Mouse (Mus musculus) Patski (cell line): Measurements from ENCODE around the gene Nr1h2. TPM values are rescaled to one million over a fixed set of nuclear protein-coding genes. Genes with fewer than 3 reads are reported as not detected.

ENCODE experiments used
- ATAC-seq: fragments of 100-300 bp; one replicate; pipeline ENCODE4 v1.8.0; 2021
- CTCF ChIA-PET: fragments of 350-600 bp; sonication (Branson Sonifier 250); formaldehyde crosslinking; loops from one replicate; lab custom pipeline; 2022; ENCODE audit warnings: inconsistent platforms; lab: Charles Lee
- POLR2A ChIA-PET: fragments of 350-600 bp; sonication (Branson Sonifier 250); formaldehyde crosslinking; loops from one replicate; lab custom pipeline; 2022; ENCODE audit warnings: antibody characterized with exemption, inconsistent platforms; lab: Charles Lee
- DNase-seq: peaks from one replicate; pipeline ENCODE4 v3.0.0-alpha.2; 2011; ENCODE audit warnings: low read depth, low spot score
- H3K27me3 ChIP-seq: fragments of 371-371 bp; one replicate; pipeline ENCODE4 v1.5.1; 2021
- CTCF ChIP-seq: fragments of 100-300 bp; IDR thresholded peaks from one replicate; pipeline ENCODE4 v1.5.1; 2021
- in situ Hi-C: fragments of 300-500 bp; cut with MboI; formaldehyde crosslinking; loops from 3 replicates; pipeline ENCODE4 v1.11.1; 2018; ENCODE audit warnings: low pct_unique_long_range_greater_than_20kb, mixed read lengths
- polyA plus RNA-seq: library from polyadenylated mRNA; unstranded; gene quantifications from one replicate; pipeline ENCODE4 v1.2.3, GENCODE M21; 2021

Nr1h2 gene
- polyA plus RNA-seq, 1 experiment from 2014 or later = 113 TPM

DNA sequence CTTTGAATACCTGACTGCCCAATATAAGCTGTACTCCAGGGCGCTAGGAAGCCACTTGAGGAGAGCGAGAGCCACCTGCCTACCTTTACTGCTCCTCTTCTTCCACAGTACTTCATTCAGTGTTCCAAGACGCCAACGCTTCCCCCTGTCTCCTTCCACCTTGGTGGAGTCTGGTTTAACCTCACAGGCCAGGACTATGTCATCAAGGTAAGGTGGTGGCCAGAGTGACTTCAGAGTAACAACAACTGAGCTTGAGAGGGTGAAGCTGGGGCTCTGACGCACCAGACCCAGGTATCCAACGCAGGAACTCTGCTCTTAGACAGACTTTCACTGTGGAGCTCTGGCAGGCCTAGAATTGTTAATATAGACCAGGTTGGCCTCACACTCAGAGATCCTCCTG, 31.9 kb upstream of the Nr1h2 start:
- ChIA-PET POLR2A (interaction anchor here (0.7 kb wide), 1 partner anchor 205 kb away, joined by 3 read pairs; no protein-coding TSS in a partner anchor), CTCF (no interaction called here)
- in situ Hi-C loops = no loop called here
- peaks cover 29% of the 10 kb centered on the region for H3K27me3 ChIP-seq
- ATAC-seq (no peak), DNase-seq (no peak)
- no peak for TF ChIP-seq CTCF

DNA sequence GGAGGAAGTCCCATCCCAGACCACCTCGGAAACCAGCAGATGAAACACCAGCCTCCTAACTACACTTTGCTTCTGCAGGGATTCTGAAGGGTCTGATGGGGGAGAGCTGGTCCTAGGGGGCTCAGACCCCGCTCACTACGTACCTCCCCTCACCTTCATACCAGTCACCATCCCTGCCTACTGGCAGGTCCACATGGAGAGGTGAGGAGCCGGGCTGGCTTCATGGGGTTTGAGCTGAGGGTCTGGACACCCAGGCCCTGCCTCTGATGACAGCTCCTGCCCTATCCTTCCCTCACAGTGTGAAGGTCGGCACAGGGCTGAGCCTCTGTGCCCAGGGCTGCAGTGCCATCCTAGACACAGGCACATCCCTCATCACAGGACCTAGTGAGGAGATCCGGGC, 31.2 kb upstream of the Nr1h2 start:
- DNase-seq (no peak), ATAC-seq (no peak)
- CTCF ChIA-PET = interaction anchor here (1.0 kb wide), 1 partner anchor 24 kb away, joined by 3 read pairs; no protein-coding TSS in a partner anchor
- POLR2A ChIA-PET = no interaction called here
- in situ Hi-C loops = no loop called here
- no peak for TF ChIP-seq CTCF
- peaks cover 28% of the 10 kb centered on the region for H3K27me3 ChIP-seq

DNA sequence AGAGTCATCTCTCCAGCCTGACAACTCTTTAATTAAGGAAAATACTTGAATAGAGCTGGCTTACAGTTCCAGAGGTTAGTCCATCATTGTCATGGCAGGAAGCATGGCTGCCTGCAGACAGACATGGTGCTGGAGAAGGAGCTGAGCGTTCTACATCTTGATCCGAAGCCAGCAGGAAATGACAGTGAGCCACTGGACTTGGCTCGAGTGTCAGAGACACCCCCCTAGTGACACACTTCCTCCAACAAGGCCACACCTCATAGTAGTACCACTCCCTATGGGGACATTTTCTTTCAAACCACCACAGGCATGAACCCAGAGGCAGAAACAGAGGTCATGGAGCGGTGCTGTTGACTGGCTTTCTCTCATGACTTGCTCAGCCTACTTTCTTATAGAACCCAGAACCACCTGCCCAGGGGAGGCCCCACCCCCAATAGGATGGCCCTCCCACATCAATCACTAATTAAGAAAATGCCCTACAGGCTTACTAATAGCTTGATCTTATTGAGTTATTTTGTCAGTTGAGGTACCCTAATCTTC, 30.6 kb upstream of the Nr1h2 start:
- ChIA-PET CTCF (interaction anchor here (1.0 kb wide), 1 partner anchor 24 kb away, joined by 3 read pairs; no protein-coding TSS in a partner anchor), POLR2A (no interaction called here)
- ATAC-seq = no peak
- in situ Hi-C loops = no loop called here
- peaks cover 22% of the 10 kb centered on the region for H3K27me3 ChIP-seq
- DNase-seq = no peak
- no peak for TF ChIP-seq CTCF

- ChIA-PET POLR2A (no interaction called here), CTCF (interaction anchor here (1.2 kb wide), 1 partner anchor 12 kb away, joined by 3 read pairs; no protein-coding TSS in a partner anchor)
- no peak for TF ChIP-seq CTCF
- no peak for DNase-seq
- no peak for ATAC-seq
- in situ Hi-C loops = no loop called here
- peaks cover 22% of the 10 kb centered on the region for H3K27me3 ChIP-seq
Observed at GRCm38 (mm10) chr7:44583146-44583545, 29.4 kb upstream of the Nr1h2 start.

- CTCF ChIA-PET = interaction anchor here (1.2 kb wide), 1 partner anchor 11 kb away, joined by 3 read pairs; no protein-coding TSS in a partner anchor
- POLR2A ChIA-PET = no interaction called here
- in situ Hi-C loops = no loop called here
- TF ChIP-seq CTCF = no peak
- H3K27me3 ChIP-seq = peaks cover 19% of the 10 kb centered on the region
- DNase-seq = no peak
- no peak for ATAC-seq
Observed at GRCm38 (mm10) chr7:44582709-44583108, 29.0 kb upstream of the Nr1h2 start.

GRCm38 (mm10) chr7:44581637-44582036, 27.9 kb upstream of the Nr1h2 start:
- CTCF ChIA-PET = no interaction called here
- DNase-seq (no peak), ATAC-seq (no peak)
- POLR2A ChIA-PET = interaction anchor here (0.7 kb wide), 1 partner anchor 208 kb away, joined by 3 read pairs; no protein-coding TSS in a partner anchor
- peaks cover 14% of the 10 kb centered on the region for H3K27me3 ChIP-seq
- no peak for TF ChIP-seq CTCF
- in situ Hi-C loops = no loop called here

- ATAC-seq = no peak
- POLR2A ChIA-PET = no interaction called here
- CTCF ChIA-PET = no interaction called here
Observed at GRCm38 (mm10) chr7:44576333-44576844, 22.6 kb upstream of the Nr1h2 start.

DNA sequence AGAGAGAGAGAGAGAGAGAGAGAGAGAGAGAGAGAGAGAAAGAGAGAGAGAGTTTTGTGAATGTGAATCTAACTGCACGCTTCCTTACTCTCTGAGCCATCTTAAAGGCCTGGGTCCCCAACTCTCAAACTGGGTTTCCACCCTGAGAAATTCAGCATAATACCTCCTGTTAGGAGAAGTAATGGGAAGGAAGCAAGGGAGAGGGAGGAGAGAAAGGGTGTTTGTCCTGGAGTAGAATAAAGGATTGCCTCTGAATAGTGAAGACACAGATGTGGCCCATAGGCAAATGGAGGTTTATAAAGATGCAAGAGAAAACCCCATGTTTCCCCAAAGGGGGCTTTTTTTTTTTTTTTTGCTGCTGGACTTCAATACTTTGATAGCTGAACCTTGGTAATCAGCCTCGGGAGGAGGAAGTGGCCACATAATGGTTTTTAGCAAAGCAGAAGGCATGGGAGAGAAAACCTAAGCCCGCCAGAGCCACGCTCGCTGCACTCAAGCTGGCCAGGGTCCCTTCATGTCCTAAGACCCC, 19.3 kb upstream of the Nr1h2 start:
- POLR2A ChIA-PET = no interaction called here
- ATAC-seq (no peak), DNase-seq (no peak)
- peaks cover 9% of the 10 kb centered on the region for H3K27me3 ChIP-seq
- CTCF ChIA-PET = interaction anchor here (1.5 kb wide), 1 partner anchor 9 kb away, joined by 3 read pairs; no protein-coding TSS in a partner anchor
- no peak for TF ChIP-seq CTCF
- in situ Hi-C loops = no loop called here

More at GRCm38 (mm10) chr7:44576333-44576844, 22.6 kb upstream of the Nr1h2 start:
- in situ Hi-C loops = loop anchor here (5.0 kb wide), 1 partner anchor 66 kb away; no protein-coding TSS in a partner anchor
- DNase-seq = no peak
- no peaks in the 10 kb centered on the region for H3K27me3 ChIP-seq
- no peak for TF ChIP-seq CTCF

- peaks cover 9% of the 10 kb centered on the region for H3K27me3 ChIP-seq
- no peak for DNase-seq
- CTCF ChIA-PET = interaction anchor here (1.2 to 1.5 kb wide), 2 partner anchors 8 to 11 kb away, joined by 3 read pairs; no protein-coding TSS in a partner anchor
- ATAC-seq = no peak
- in situ Hi-C loops = no loop called here
- POLR2A ChIA-PET = no interaction called here
- no peak for TF ChIP-seq CTCF
Observed at GRCm38 (mm10) chr7:44572213-44572701, 18.5 kb upstream of the Nr1h2 start, which contains the start of gene Napsa. Gene Napsa (plus strand): TSS chr7:44572380.

GRCm38 (mm10) chr7:44571811-44572210, 18.1 kb upstream of the Nr1h2 start:
- H3K27me3 ChIP-seq = peaks cover 9% of the 10 kb centered on the region
- ATAC-seq (no peak), DNase-seq (no peak)
- ChIA-PET POLR2A (no interaction called here), CTCF (interaction anchor here (1.2 to 1.4 kb wide), 2 partner anchors 11 kb away, joined by 3 to 5 read pairs; no protein-coding TSS in a partner anchor)
- in situ Hi-C loops = no loop called here
- no peak for TF ChIP-seq CTCF
